Mouse (Mus musculus) small intestine, adult 2 months (tissue): ENCODE measurements around the gene 2210010C04Rik. TPM values are rescaled to one million over a fixed set of nuclear protein-coding genes. Genes with fewer than 3 reads are reported as not detected.
"Not testable (repeated sequence)": the region's sequence is repeated elsewhere in the genome, so short reads cannot be mapped to it uniquely, and the experiment has no call there.

ENCODE experiments used
- H3K27ac ChIP-seq: fragments of 200-500 bp; 2 replicates; pipeline ENCODE4 v1.5.1; 2012; ENCODE audit warnings: low read depth, low read length, control low read depth, inconsistent platforms; ENCODE audit not compliant: insufficient read depth
- H3K27me3 ChIP-seq: fragments of 200-500 bp; 2 replicates; pipeline ENCODE4 v1.6.1; 2012; ENCODE audit warnings: mild to moderate bottlenecking, moderate library complexity, low read length, inconsistent platforms; ENCODE audit not compliant: control insufficient read depth, insufficient read depth
- H3K36me3 ChIP-seq: fragments of 200-500 bp; 2 replicates; pipeline ENCODE4 v1.6.1; 2012; ENCODE audit warnings: mild to moderate bottlenecking, low read length, control low read depth, inconsistent platforms; ENCODE audit not compliant: control insufficient read depth, insufficient read depth
- H3K4me1 ChIP-seq: fragments of 200-500 bp; 2 replicates; pipeline ENCODE4 v1.6.1; 2012; ENCODE audit warnings: low read length, inconsistent platforms, mixed read lengths; ENCODE audit not compliant: control insufficient read depth, insufficient read depth, insufficient read length
- H3K4me3 ChIP-seq: fragments of 200-500 bp; 2 replicates; pipeline ENCODE4 v1.5.1; 2012; ENCODE audit warnings: low read depth, mild to moderate bottlenecking, control low read depth, inconsistent platforms, low read length, moderate library complexity
- CTCF ChIP-seq: fragments of 200-500 bp; IDR thresholded peaks from 2 replicates; pipeline ENCODE4 v1.5.1; 2012; ENCODE audit warnings: low read depth, mild to moderate bottlenecking, control low read depth, inconsistent platforms, low read length, moderate library complexity, mixed read lengths; ENCODE audit not compliant: insufficient replicate concordance, insufficient read length; ENCODE audit errors: extremely low read depth
- POLR2A ChIP-seq: fragments of 200-500 bp; IDR thresholded peaks from 2 replicates; pipeline ENCODE4 v1.6.1; 2012; ENCODE audit warnings: low read depth, mild to moderate bottlenecking, control low read depth, inconsistent platforms, low read length, moderate library complexity
- WGBS: fragments of 180-500 bp; shearing (Covaris S2); methylation state at CpG from one replicate; pipeline ENCODE4 v1.1.7; 2018; 5-methylcytosine and 5-hydroxymethylcytosine counted together
- polyA plus RNA-seq: library from polyadenylated mRNA; depleted of rRNA; stranded (reverse); fragments of >200 nt; gene quantifications from 2 replicates; pipeline ENCODE4 v1.2.3, GENCODE M21; 2012; rRNA removed

Gene 2210010C04Rik
- polyA plus RNA-seq, 1 experiment = 9.2 TPM

DNA sequence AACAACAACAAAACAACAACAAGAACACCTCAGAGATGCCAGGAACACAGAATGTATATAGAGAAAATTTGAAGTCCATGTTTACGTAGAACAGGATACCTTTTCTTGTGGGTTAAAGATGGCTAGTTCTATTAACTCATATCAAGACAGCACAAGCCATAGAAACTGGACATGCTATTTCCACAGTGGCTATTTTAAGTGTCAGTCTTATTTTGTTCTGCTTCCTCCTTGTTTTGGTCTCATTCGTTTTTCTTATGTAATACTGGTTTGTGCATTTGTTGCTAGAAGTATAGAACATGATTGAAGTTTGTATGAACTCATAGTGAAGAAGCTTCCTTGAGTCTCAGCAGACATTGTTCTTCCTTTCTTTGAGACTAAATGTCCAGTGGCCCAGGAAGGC lies 16.2 kb downstream of the 2210010C04Rik start:
- Histone ChIP-seq H3K27ac (no peak overlapping the region), H3K36me3 (no peaks in the 10 kb centered on the region), H3K27me3 (no peaks in the 10 kb centered on the region), H3K4me3 (no peak overlapping the region), H3K4me1 (no peaks in the 10 kb centered on the region)
- TF ChIP-seq POLR2A = no peak
- WGBS = 79% methylated on average over 2 of the region's 2 CpGs

DNA sequence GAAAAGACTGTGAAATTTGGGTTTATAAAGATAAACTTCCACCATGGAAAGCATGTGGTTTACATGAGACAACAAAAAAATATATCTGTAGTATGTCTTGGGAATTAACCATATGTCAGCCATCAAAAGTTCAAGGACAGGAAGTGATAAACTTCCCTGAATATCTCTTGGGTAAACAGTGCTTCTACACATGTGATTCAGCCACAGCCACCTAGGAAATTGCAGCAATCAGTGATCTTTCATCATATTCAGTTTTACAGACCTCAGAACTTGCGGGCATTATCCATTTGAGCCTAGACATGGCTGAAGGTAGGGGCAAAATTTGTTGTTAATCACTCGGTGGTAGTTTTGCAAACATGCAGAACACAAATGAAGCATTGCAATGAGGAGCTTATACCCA lies 16.7 kb downstream of the 2210010C04Rik start:
- Histone ChIP-seq H3K27ac (no peak overlapping the region), H3K4me1 (no peaks in the 10 kb centered on the region), H3K36me3 (no peaks in the 10 kb centered on the region), H3K27me3 (no peaks in the 10 kb centered on the region), H3K4me3 (no peak overlapping the region)
- TF ChIP-seq POLR2A = no peak
- no peak for TF ChIP-seq CTCF
- WGBS = 34% methylated on average over 2 of the region's 2 CpGs

DNA sequence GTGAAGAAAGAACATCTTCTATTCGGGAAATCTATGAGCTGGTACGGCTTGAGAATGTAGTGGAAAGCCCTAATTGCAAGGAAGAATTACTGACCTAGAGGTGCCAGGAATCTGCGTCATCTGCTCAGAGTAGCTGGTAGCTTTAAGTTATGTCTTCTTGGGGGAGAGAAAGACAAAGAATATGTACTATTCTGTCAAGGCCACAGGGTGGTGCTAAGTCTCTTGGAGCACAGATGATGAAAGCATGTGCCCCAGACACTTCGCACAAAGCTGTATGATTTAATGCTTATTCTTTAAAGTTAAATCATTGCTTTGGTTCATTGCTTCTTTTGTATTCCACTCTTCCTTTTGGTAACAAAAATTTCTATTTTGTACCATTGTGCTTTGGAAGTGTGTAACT lies 20.2 kb downstream of the 2210010C04Rik start:
- H3K36me3 ChIP-seq = no peaks in the 10 kb centered on the region
- TF ChIP-seq POLR2A (no peak), CTCF (no peak)
- H3K4me1 ChIP-seq = no peaks in the 10 kb centered on the region
- H3K4me3 ChIP-seq = no peak overlapping the region
- WGBS = 75% methylated on average over 4 of the region's 4 CpGs
- H3K27me3 ChIP-seq = no peaks in the 10 kb centered on the region
- no peak overlapping the region for H3K27ac ChIP-seq

DNA sequence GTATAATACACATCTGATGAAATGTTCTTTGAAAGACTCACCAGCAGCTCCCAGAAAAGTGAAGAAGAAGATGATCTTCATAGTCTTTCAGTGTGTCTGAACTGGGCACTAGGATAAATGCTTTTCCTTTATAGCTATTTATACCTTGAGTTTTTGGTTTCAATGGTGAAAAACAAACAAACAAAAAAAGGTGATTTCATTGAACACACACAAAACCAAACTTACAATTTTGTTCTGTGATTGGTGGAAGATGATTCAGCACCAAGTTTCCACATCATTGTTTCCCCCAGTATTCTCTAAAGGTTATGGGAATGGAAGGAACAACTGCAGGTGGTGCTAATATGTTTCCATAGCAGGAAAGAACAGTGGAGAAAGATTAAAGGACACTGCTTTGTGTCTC lies 35.9 kb downstream of the 2210010C04Rik start, which contains the start of gene Gm2663:
Gene Gm2663, minus strand, starts transcription at position 101 of the 400 bp plus-strand sequence.
- H3K36me3 ChIP-seq = not testable (repeated sequence)

More for the DNA sequence above, 35.9 kb downstream of the 2210010C04Rik start, which contains the start of gene Gm2663:
- not testable (repeated sequence) for H3K27ac ChIP-seq, H3K27me3 ChIP-seq, H3K4me3 ChIP-seq, H3K4me1 ChIP-seq

Other genes starting within 250 kb of the 2210010C04Rik start
- gene Moxd2, start 148.0 kb downstream of the 2210010C04Rik start, polyA plus RNA-seq = not detected in 2 replicates
- gene Prss58, start 135.1 kb downstream of the 2210010C04Rik start, polyA plus RNA-seq = not detected in 2 replicates
- not detected in 2 replicates for gene 1700074P13Rik, start 95.0 kb downstream of the 2210010C04Rik start, polyA plus RNA-seq
- 0.22 TPM in 1 of 2 replicates, not detected in the other for gene Gm4744, start 83.6 kb downstream of the 2210010C04Rik start, polyA plus RNA-seq
- 0.70 TPM in 1 of 2 replicates, not detected in the other for gene 1810009J06Rik, start 70.8 kb downstream of the 2210010C04Rik start, polyA plus RNA-seq
- gene Gm2663, start 36.0 kb downstream of the 2210010C04Rik start, polyA plus RNA-seq = not detected in 2 replicates